Mouse (Mus musculus) forebrain, postnatal 0 days (tissue): ENCODE data around the gene Ccdc186. TPM values are rescaled to one million over a fixed set of nuclear protein-coding genes. Genes with fewer than 3 reads are reported as not detected.

ENCODE experiments used
- ATAC-seq: fragments of 200-750 bp; cut with Nextera tagmentation; 2 replicates; pipeline ENCODE4 v1.8.0; 2017; ENCODE audit warnings: mild to moderate bottlenecking, moderate library complexity
- DNase-seq: peaks from one replicate; pipeline ENCODE4 v3.0.0-alpha.2; 2015
- H3K27ac ChIP-seq: fragments of 300-500 bp; sonication (generic); 2 replicates; pipeline ENCODE4 v1.5.1; 2014; ENCODE audit warnings: low read depth, mild to moderate bottlenecking, antibody characterized with exemption, low read length, moderate library complexity, mixed read lengths
- H3K27me3 ChIP-seq: fragments of 300-500 bp; sonication (generic); 2 replicates; pipeline ENCODE4 v1.6.1; 2014; ENCODE audit warnings: mild to moderate bottlenecking, low read length, mixed read lengths; ENCODE audit not compliant: insufficient read depth
- H3K36me3 ChIP-seq: fragments of 300-500 bp; sonication (generic); 2 replicates; pipeline ENCODE4 v1.6.1; 2014; ENCODE audit warnings: mild to moderate bottlenecking, moderate library complexity; ENCODE audit not compliant: insufficient read depth
- H3K4me1 ChIP-seq: fragments of 300-500 bp; sonication (generic); 2 replicates; pipeline ENCODE4 v1.6.1; 2014; ENCODE audit warnings: antibody characterized with exemption; ENCODE audit not compliant: insufficient read depth
- H3K4me2 ChIP-seq: fragments of 300-500 bp; sonication (generic); 2 replicates; pipeline ENCODE4 v1.6.1; 2014; ENCODE audit warnings: low read depth, mild to moderate bottlenecking, moderate library complexity
- H3K4me3 ChIP-seq: fragments of 300-500 bp; sonication (generic); 2 replicates; pipeline ENCODE4 v1.5.1; 2014; ENCODE audit warnings: low read depth, low read length, mixed read lengths
- H3K9ac ChIP-seq: fragments of 300-500 bp; sonication (generic); 2 replicates; pipeline ENCODE4 v1.6.1; 2014; ENCODE audit warnings: mild to moderate bottlenecking
- H3K9me3 ChIP-seq: fragments of 300-500 bp; sonication (generic); 2 replicates; pipeline ENCODE4 v1.6.1; 2016; ENCODE audit warnings: low read length
- CTCF ChIP-seq: sonication (generic); IDR thresholded peaks from 2 replicates; pipeline ENCODE4 v1.5.1; 2016; ENCODE audit warnings: antibody characterized with exemption, control low read depth, low read depth
- WGBS: fragments of 180-500 bp; shearing (Covaris S2); extraction: QIAGEN DNeasy Blood & Tissue Kit; methylation state at CpG from one replicate; pipeline ENCODE4 v1.1.7; 2014; 5-methylcytosine and 5-hydroxymethylcytosine counted together
- polyA plus RNA-seq: library from polyadenylated mRNA; unstranded; fragments of >200 nt; fragmentation: Nextera tagmentation; extraction: Ambion mirVana; gene quantifications from 2 replicates; pipeline ENCODE4 v1.2.1, GENCODE M21; 2015
- total RNA-seq: library from RNA; depleted of rRNA; stranded (reverse); fragments of >200 nt; gene quantifications from 2 replicates; pipeline ENCODE4 v1.2.3, GENCODE M21; 2014

The Ccdc186 gene
- total and polyA plus RNA-seq, 2 experiments from 2014 or later = 20.2 to 20.9 TPM

DNA sequence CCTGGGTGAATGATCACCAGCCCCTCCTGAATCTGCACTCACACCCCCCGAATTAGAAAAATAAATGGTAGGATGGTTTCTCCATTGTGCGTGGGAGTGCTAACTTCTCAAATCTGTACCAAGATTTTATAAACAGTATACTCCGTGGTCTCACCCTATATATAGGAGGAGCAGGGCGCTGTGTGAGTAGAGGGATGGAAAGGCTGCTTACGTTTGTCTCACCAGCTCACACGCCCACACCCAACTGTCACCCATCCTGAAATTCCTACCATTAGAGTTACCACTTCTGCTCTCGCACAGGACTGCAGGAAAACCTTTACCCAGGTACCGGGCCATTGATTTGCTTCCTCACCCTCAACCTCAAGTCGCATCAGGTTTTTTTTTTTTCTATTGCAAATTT is 53.0 kb downstream of the Ccdc186 start:
- Histone ChIP-seq H3K4me3 (no peak overlapping the region), H3K9me3 (no peaks in the 10 kb centered on the region), H3K36me3 (no peaks in the 10 kb centered on the region), H3K4me2 (no peak overlapping the region), H3K27ac (no peak overlapping the region), H3K27me3 (no peaks in the 10 kb centered on the region), H3K4me1 (0 out of 2 replicates have a peak, but pooled peaks cover 6% of the 10 kb centered on the region), H3K9ac (no peak overlapping the region)
- 94% methylated on average over 9 of the region's 9 CpGs for WGBS
- DNase-seq (no peak), ATAC-seq (no peak)
- TF ChIP-seq CTCF = no peak

DNA sequence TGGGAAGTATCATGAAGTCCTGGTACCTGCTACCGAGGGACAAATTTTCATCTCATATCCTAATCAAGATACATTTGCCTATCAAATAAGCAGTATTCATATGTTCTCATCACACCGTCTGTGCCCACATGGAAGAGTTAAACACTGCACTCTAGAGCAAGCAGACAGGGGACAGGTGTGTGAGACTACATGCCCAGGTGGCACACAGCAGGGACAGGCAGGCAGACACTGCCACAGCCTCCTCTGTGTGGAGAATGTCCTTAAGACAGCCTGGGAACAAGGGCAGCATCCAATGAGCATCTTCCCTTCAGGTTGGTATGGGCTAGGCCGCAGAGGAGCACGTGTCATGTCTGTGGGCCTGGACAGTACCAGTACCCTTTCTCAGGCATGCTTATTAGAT is 59.3 kb downstream of the Ccdc186 start:
- H3K36me3 ChIP-seq = no peaks in the 10 kb centered on the region
- H3K27ac ChIP-seq = no peak overlapping the region
- H3K9ac ChIP-seq = no peak overlapping the region
- no peaks in the 10 kb centered on the region for H3K27me3 ChIP-seq
- no peaks in the 10 kb centered on the region for H3K9me3 ChIP-seq
- ATAC-seq = no peak
- WGBS = 97% methylated on average over 4 of the region's 4 CpGs
- TF ChIP-seq CTCF = no peak
- no peak for DNase-seq
- no peaks in the 10 kb centered on the region for H3K4me1 ChIP-seq
- H3K4me3 ChIP-seq = no peak overlapping the region
- no peak overlapping the region for H3K4me2 ChIP-seq

DNA sequence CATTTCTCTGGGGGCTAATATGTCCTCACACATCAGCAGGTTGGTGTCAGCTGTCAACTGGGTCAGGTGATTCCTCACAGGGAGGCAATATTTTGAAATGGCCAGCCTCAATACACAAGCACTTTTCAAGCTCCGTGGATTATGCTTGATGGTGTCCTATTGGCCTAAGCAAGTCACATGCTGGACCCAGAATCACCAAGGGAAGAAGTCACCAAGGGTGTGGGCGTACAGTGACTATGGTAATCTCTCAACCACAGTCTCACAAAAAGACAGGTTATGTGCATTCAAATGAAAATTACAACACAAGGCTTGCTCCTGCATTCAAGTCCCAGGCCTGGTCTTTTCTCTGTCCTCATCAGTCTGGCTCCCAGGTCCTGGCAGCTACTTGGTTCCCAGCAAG is 60.3 kb downstream of the Ccdc186 start:
- Histone ChIP-seq H3K9me3 (no peaks in the 10 kb centered on the region), H3K27me3 (no peaks in the 10 kb centered on the region), H3K4me3 (no peak overlapping the region), H3K4me2 (no peak overlapping the region), H3K27ac (no peak overlapping the region), H3K9ac (no peak overlapping the region), H3K4me1 (no peaks in the 10 kb centered on the region), H3K36me3 (no peaks in the 10 kb centered on the region)
- WGBS = 78% methylated on average over 2 of the region's 2 CpGs
- no peak for ATAC-seq
- TF ChIP-seq CTCF = no peak
- DNase-seq = no peak

DNA sequence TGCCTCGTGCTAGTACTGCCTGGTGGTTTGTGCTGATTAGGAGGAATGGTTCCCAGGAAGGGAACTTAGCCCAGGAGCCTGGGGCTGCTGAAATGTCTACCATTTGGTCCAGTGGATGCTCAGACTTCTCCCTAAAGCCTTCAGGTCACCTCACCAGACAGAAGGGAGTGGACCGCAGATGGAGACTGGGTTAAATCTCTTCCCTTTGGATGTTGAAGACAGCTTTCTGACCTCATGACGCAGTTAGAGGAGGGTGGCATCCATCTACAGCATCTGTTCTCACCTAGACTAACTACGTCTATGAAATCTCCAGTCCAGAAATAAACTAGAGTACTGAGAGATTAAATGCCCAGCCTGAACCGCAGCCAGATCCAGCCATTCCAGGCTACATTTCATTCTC is 60.9 kb downstream of the Ccdc186 start:
- H3K27ac ChIP-seq = no peak overlapping the region
- TF ChIP-seq CTCF = no peak
- H3K27me3 ChIP-seq = no peaks in the 10 kb centered on the region
- no peaks in the 10 kb centered on the region for H3K9me3 ChIP-seq
- no peak overlapping the region for H3K4me3 ChIP-seq
- DNase-seq (no peak), ATAC-seq (no peak)
- no peak overlapping the region for H3K9ac ChIP-seq
- WGBS = 96% methylated on average over 5 of the region's 5 CpGs
- H3K4me1 ChIP-seq = no peaks in the 10 kb centered on the region
- no peaks in the 10 kb centered on the region for H3K36me3 ChIP-seq
- H3K4me2 ChIP-seq = no peak overlapping the region

DNA sequence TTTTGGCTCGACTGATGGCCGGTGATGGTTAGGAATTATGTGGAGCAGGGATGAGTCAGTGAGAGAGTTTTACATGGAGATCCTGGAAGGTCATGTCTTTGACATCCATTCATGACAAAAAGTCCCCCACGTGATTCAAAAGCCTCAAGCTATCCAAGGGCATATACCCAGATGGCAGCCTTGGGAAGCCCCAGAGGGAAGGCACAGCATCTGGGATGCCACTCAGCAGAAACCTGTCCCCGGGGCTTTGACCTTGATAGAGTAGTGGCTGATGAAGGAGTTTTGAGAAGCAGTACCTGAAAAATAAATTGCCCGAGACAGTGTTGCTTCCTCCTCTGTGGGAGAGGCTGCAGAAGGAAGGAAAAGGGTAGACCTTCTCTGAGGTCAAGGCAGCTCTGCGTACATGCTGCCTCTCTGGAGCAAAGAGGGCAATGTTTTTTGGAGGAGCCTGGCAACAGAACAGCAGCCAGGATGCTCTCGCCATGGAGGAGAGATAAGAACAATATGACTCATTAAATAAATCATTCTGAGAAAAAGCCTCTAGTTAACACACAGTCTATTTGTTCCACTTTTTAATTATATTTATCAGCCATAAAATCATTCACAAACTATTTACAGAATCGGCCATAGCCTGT is 61.6 kb downstream of the Ccdc186 start:
- no peak for ATAC-seq
- Histone ChIP-seq H3K9me3 (no peaks in the 10 kb centered on the region), H3K4me1 (no peaks in the 10 kb centered on the region), H3K36me3 (no peaks in the 10 kb centered on the region), H3K4me2 (no peak overlapping the region), H3K9ac (no peak overlapping the region), H3K27me3 (no peaks in the 10 kb centered on the region), H3K27ac (no peak overlapping the region), H3K4me3 (no peak overlapping the region)
- DNase-seq = no peak
- 89% methylated on average over 8 of the region's 8 CpGs for WGBS
- TF ChIP-seq CTCF = no peak

DNA sequence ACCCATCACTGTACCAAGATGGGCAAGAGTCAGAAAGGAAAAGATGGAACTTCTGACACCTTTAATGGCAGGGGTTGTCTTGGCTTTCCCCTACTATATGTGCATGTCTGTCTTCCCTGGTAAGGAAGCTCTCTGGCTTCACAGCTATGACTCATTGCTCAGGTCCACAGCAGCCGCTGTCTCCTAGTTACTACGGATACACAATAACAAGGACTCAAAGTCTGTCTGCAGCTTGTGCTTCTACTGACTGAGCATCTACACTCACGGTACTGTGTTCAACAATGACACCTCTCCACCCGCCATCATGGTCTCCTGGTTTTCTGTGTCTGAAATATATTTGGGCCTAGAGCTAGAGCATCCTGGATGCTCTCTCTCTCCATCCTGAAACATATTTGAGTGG is 62.2 kb downstream of the Ccdc186 start:
- ATAC-seq (no peak), DNase-seq (no peak)
- Histone ChIP-seq H3K27me3 (no peaks in the 10 kb centered on the region), H3K9ac (no peak overlapping the region), H3K36me3 (no peaks in the 10 kb centered on the region), H3K4me2 (no peak overlapping the region), H3K27ac (no peak overlapping the region), H3K9me3 (no peaks in the 10 kb centered on the region), H3K4me3 (no peak overlapping the region), H3K4me1 (no peaks in the 10 kb centered on the region)
- 86% methylated on average over 4 of the region's 4 CpGs for WGBS
- no peak for TF ChIP-seq CTCF

DNA sequence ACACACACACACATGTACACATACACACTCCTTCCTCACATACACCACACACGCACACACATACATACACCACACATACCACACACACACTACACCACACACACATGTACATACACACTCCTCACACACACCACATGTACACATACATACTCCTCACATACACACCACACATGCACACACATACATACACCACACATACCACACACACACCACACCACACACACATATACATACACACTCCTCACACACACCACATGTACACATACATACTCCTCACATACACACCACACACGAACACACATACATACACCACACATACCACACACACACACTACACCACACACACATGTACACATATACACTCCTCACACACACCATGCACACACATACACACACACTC is 63.7 kb downstream of the Ccdc186 start:
- ATAC-seq (no peak), DNase-seq (no peak)
- Histone ChIP-seq H3K4me3 (no peak overlapping the region), H3K27ac (no peak overlapping the region), H3K4me1 (no peaks in the 10 kb centered on the region), H3K27me3 (no peaks in the 10 kb centered on the region), H3K36me3 (no peaks in the 10 kb centered on the region), H3K9ac (no peak overlapping the region), H3K4me2 (no peak overlapping the region), H3K9me3 (no peaks in the 10 kb centered on the region)
- WGBS = 99% methylated on average over 2 of the region's 2 CpGs
- TF ChIP-seq CTCF = no peak
